Mouse (Mus musculus): Measurements from ENCODE around the gene Cox6a1.
"Not testable (repeated sequence)": the region's sequence is repeated elsewhere in the genome, so short reads cannot be mapped to it uniquely, and the experiment has no call there.

Gene Cox6a1

GRCm38 (mm10) chr5:115348546-115349224, at the start of gene Cox6a1:
Cox6a1 (minus strand) TSS chr5:115348981.
- peak; percentile 98 for DNase-seq

- DNase-seq: no peak
Observed at GRCm38 (mm10) chr5:115397839-115398780, 49.3 kb upstream of the Cox6a1 start.

DNA sequence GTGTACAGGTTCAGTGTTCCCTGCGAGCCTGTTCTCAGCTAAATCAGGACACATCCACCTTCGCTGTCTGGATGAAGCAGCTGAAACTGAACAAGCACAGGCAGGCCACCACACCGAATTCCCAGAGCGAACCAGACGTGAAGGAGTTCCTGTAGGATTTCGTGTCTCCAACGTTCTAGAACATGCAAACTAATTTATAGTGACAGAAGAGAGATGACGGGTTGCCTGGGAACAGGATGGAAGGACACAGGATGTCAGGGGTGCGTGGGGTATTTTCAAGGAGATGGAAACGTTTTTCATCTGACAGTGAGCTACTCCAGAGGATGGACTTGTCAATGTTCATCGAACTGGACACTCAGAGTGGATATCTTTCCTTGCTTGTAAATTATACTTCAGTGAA, 47.9 kb upstream of the Cox6a1 start:
- no peak for DNase-seq

GRCm38 (mm10) chr5:115394836-115395235, 46.1 kb upstream of the Cox6a1 start:
- DNase-seq: no peak

GRCm38 (mm10) chr5:115394223-115394622, 45.4 kb upstream of the Cox6a1 start:
- DNase-seq: no peak

DNA sequence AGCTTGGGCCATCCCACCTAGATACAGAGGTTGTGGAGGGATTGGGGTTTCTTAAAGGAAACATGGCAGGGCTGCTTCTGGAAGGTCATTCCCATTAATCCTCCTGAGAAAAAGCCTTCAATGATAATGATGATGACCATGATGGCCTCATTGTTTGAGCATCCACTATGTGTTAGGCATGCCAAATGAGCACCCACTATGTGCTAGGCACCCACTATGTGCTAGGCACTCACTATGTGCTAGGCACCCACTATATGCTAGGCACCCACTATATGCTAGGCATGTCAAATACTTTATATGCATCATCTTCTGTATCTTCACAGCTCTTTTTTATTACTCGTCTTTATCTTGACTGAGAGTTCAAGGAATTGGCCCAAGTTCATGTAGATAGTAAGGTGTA, 44.2 kb upstream of the Cox6a1 start:
- DNase-seq: no peak

DNA sequence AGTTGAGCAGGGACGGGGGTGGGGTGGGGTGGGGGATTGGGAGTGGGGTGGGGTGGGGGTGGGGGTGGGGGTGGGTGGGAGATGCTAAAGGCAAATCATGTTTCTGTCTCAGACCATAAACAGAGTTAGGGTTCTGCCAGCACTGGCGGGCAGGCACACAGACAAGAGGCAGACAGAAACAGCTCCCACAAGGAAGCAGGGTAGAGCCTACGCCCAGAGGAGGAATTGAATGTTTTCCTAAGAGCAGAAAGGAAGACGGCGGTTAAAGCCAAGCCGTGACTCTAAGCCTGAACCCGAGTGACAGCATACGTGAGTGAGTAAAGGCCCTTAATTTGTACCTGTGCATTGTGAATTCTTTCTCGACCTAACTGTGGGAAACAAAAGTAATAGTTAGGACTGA, 43.2 kb upstream of the Cox6a1 start:
- no peak for DNase-seq

- DNase-seq: not testable (repeated sequence)
Observed at GRCm38 (mm10) chr5:115378882-115379281, 30.1 kb upstream of the Cox6a1 start.

- no peak for DNase-seq
Observed at GRCm38 (mm10) chr5:115375436-115375835, 26.7 kb upstream of the Cox6a1 start.

DNA sequence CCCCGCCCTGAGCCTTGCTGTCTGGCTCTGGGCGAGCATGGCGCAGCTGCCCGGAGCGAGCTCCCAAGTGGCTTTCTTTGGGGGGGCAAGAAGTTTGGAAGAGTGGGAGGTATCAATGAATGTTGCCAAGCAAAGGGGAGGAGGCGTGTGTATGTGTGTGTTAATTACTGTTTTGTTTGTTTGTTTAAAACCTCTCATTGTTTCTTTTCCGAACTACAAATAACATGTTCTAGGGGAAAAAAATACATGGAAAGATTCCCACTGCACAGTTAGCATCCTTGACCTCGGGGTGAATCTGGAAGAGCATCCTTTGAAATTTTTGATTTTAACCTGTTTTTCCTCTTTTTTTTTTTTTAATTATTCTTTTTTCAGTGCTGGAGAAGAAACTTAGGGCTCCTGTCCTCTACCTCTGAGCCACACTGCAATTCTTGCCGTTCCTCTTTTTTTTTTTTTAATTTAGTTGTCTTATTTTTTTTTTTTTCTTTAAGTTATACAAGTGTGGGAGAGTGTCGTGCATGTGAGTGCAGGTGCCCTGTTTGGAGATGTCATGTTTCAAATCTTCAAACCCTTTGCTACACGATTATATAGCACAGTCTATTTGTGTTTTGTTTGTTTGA, 25.5 kb upstream of the Cox6a1 start:
- no peak for DNase-seq

DNA sequence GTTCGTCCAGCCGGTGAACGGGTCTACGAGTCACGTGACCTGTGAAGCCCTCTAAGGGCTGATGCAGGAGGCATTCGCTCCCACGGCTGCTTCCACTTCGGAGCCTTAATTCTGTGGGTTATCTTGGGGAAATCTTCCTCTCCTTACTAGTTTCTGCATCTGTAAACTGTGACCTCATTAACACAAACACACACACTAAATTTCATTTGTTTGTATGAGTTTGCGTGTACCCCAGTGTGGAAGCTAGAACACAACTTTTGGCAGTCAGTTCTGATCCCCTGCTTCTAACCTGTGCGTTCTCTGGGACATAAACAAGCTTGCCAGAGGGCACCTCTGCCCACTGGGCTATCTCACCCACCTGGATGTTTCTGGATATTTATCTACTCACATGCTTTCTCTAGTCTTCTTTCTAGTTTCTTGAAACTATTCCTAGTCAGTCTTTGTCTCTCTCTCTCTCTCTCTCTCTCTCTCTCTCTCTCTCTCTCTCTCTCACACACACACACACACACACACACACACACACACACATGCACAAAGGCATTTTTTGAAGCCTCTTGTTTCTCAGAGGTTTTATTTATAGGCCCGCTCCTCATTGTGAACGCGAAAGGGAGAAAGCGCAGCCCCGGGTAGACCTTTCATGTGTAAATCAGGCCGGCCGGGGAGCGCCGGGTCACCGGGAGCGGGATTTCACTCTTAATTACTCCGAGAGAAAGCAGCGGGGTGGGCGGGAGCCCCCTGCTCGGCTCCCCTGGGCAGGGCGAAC, 24.8 kb upstream of the Cox6a1 start:
- no peak for DNase-seq

DNA sequence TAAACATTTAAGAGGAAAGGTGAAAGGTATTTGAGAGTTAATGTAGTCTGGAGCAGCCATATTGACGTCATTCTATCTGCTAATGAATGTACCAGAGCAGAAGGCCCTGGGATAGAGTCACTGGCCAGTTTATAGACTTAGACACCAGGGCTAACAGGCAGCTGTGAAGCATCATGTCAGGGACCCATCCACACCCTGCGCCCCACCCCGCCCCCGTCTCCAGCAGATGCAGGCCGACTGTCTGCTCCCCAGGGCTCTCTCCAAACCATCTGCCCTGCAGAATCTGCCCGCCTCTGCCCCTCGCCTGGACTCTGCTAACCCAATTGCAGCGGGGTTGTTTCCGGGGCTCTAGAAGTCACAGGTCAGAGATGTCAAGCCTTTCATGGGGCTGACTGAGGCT, 23.0 kb upstream of the Cox6a1 start:
- no peak for DNase-seq

DNA sequence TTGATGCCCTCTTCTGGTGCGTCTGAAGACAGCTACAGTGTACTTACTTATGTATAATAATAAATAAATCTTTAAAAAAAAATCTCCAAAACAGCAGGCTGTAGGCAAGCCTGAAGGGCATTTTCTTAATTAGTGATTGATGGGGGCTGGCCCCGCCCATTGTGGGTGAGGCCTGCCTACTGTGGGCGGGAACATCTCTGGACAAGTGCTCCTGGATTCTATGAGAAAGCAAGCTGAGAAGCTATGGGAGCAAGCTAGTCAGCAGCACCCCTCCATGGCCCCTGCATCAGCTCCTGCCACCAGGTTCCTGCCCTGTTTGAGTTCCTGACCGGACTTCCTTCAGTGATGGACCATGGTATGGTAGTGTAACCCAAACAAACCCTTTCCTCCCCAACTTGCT, 16.0 kb upstream of the Cox6a1 start:
- DNase-seq: no peak

DNA sequence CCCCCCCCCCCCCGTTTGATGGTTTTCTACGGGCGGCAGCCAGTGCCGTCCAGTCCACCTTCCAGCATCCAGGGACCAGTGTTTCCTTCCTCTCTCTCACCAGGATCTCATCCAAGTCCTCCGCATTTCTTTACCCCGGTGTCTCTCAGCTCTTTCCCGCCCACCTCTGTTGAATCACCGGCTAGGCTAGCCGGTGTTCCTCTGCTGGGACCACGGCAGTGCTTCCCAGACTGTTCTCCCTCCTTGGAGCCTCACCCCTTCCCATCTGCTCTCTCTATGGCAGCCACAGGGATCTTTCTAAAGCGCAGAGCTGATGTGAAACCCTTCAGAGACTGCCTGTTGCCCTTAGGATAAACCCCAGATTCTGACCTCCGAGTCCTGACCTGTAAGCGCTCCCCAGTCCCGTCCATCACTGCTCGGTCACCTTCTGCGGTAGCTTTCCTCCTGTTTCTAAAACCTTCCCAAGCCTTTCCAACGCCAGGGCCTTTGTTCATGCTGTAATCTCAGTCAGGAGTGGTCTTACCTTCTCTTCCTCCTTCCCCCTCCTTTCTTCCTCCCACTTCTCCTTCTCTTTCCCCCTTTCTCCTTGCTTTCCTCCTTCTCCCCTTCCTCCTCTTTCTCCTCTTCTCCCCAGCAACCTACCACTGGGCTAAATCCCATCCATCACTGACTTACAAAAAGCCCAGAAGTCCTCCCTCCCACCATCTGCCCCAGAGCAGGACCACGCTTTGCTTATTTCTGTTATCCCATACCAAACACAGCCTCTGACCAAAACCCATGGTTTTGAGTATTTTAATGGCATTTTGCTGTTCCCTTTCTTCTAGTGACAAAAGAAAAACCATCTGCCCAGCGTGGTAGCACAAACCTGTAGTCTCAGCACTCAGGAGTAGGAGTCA, 14.3 kb upstream of the Cox6a1 start:
- no peak for DNase-seq

GRCm38 (mm10) chr5:115362216-115362615, 13.4 kb upstream of the Cox6a1 start:
- no peak for DNase-seq

DNA sequence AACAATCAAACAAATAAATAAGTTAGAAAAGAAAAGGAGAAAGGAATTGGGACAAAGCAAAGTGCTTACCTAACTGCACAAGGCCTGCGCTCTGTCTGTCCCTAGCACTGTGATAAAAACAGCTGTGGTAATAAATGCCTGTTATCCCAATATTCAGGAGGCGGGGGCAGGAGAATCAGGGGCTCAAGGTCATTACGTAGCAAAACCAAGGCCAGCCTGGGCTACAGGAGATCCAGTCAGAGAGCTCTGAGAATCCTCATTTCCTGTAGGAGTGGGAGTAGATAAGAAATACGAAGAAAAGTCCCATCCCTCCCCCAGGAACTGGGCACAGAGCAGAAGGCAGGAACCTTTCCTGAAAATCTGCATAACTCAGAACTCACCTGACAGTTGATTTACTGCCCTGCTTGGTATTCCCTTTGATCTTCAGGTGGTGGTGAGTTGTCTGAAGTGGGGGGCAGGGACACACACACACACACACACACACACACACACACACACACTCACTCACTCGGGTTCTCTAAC, 11.1 kb upstream of the Cox6a1 start:
- no peak for DNase-seq

GRCm38 (mm10) chr5:115359438-115359837, 10.7 kb upstream of the Cox6a1 start:
- DNase-seq: no peak

DNA sequence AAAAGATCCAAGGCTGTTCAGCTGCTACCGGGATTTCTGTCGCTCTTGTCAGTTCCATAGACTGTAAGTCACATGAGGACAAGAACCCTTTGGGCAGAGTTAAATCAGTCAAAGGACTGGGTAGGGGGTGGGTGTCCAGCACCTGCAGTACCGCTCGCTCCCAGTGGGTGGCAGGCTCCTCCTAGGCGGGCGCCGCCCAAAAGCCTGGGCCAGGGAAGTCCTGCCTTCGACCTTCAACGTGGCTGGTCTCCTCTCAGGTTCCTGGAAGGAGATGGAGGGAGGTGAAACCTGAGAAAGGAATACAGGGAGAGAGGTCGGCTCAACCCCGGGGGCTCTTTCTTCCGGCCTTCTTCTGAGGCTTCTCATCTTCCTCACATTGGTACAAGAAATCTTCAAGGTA, 10.1 kb upstream of the Cox6a1 start:
- peak; percentile 92 for DNase-seq

GRCm38 (mm10) chr5:115355070-115355469, 6.3 kb upstream of the Cox6a1 start:
- DNase-seq: no peak

DNA sequence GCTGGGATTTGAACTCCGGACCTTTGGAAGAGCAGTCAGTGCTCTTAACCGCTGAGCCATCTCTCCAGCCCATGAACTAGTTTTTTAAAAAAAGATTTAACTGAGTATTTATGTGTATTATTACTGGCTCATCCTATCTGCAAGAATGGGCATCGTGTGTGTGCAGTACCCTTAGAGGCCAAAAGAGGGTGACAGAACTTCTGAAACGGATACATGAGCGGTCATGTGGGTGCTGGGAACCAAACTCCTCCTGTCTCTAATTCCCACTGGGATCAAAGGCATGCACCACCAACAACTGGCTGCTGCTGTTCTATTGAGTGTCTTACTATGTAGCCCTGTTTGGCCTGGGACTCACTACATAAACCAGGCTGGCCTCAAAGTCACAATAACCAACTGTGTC, 2.6 kb upstream of the Cox6a1 start:
- DNase-seq: no peak

- DNase-seq: no peak
Observed at GRCm38 (mm10) chr5:115349225-115349555, 409 bp upstream of the Cox6a1 start.

DNA sequence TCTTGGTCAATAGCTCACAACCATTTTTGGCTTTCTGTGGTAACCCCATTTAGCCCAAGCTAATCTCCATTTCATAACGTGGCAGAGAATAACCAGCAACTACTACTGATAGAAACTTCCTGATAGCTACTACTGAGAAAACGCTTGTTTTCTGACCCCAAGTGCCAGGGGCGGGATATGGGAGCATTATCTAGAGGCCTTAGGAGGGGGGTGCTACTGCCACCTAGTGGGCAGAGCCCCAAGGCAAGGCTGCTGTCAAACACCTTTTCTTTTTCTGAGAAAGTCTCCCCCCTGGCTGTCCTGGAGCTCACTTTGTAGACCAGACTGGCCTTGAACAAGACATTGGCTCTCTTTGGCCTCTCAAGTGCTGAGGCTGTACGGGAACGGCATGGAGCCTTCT, 1.2 kb downstream of the Cox6a1 start:
- DNase-seq: peak; percentile 88

All from lung, postnatal 10 days (tissue).